Mouse (Mus musculus) heart, postnatal 0 days (tissue): ENCODE measurements around the gene Plekha6.

Experiments used
- CTCF ChIP-seq: IDR thresholded peaks from 2 replicates; pipeline ENCODE4 v1.5.1; 2016; ENCODE audit warnings: antibody characterized with exemption, control low read depth, low read depth
- EP300 ChIP-seq: IDR thresholded peaks from 2 replicates; pipeline ENCODE4 v1.6.1; 2016; ENCODE audit warnings: antibody characterized with exemption, low read depth

- TF ChIP-seq CTCF (no peak), EP300 (no peak)
Observed at GRCm38 (mm10) chr1:133175150-133175549, 11.1 kb downstream of the Plekha6 start.
